Mouse (Mus musculus): ENCODE measurements around the gene Gm44596.

GRCm38 (mm10) chr6:128363007-128363825, 12.1 kb upstream of the Gm44596 start:
- TF ChIP-seq FOSL1 (IDR thresholded peaks at IDR 0.05; ENCODE audit: insufficient read depth, low read length, poor library complexity, severe bottlenecking) (no peak), CTCF (IDR thresholded peaks at IDR 0.05; ENCODE audit: control insufficient read depth, insufficient read depth, insufficient read length) (no peak), USF1 (IDR thresholded peaks at IDR 0.05; ENCODE audit: low read depth) (no peak)

All from C2C12 (cell line).